Mouse (Mus musculus) neural tube, embryonic 14.5 days (tissue): Measurements from ENCODE around the gene Magi2. TPM values are rescaled to one million over a fixed set of nuclear protein-coding genes. Genes with fewer than 3 reads are reported as not detected.

Experiments used
- ATAC-seq: fragments of 200-750 bp; cut with Nextera tagmentation; 2 replicates; pipeline ENCODE4 v1.8.0; 2017; ENCODE audit warnings: low read depth, mild to moderate bottlenecking, moderate TSS enrichment, moderate library complexity
- H3K27ac ChIP-seq: fragments of 300-500 bp; sonication (generic); 2 replicates; pipeline ENCODE4 v1.5.1; 2014; ENCODE audit warnings: low read depth, mild to moderate bottlenecking, control low read depth, low read length, moderate library complexity, mixed read lengths
- H3K27me3 ChIP-seq: fragments of 300-500 bp; sonication (generic); 2 replicates; pipeline ENCODE4 v1.6.1; 2014; ENCODE audit warnings: low read length; ENCODE audit not compliant: control insufficient read depth, insufficient read depth
- H3K36me3 ChIP-seq: fragments of 300-500 bp; sonication (generic); 2 replicates; pipeline ENCODE4 v1.6.1; 2014; ENCODE audit warnings: low read length, mixed read lengths; ENCODE audit not compliant: control insufficient read depth, insufficient read depth
- H3K4me1 ChIP-seq: fragments of 300-500 bp; sonication (generic); 2 replicates; pipeline ENCODE4 v1.6.1; 2014; ENCODE audit warnings: low read length; ENCODE audit not compliant: control insufficient read depth, insufficient read depth
- H3K4me2 ChIP-seq: fragments of 300-500 bp; sonication (generic); 2 replicates; pipeline ENCODE4 v1.6.1; 2014; ENCODE audit warnings: mild to moderate bottlenecking, low read depth, low read length, control low read depth
- H3K4me3 ChIP-seq: fragments of 300-500 bp; sonication (generic); 2 replicates; pipeline ENCODE4 v1.5.1; 2014; ENCODE audit warnings: low read depth, low read length, control low read depth, mixed read lengths
- H3K9ac ChIP-seq: fragments of 300-500 bp; sonication (generic); replicated peaks from 2 replicates; pipeline ENCODE4 v1.6.1; 2014; ENCODE audit warnings: low read depth, mild to moderate bottlenecking, control low read depth, low read length, mixed read lengths
- H3K9me3 ChIP-seq: fragments of 300-500 bp; sonication (generic); 2 replicates; pipeline ENCODE4 v1.6.1; 2016; ENCODE audit warnings: low read length; ENCODE audit not compliant: control insufficient read depth
- WGBS: fragments of 180-500 bp; shearing (Covaris S2); extraction: QIAGEN DNeasy Blood & Tissue Kit; methylation state at CpG from one replicate; pipeline ENCODE4 v1.1.7; 2014; 5-methylcytosine and 5-hydroxymethylcytosine counted together
- polyA plus RNA-seq: library from polyadenylated mRNA; unstranded; fragments of >200 nt; fragmentation: Nextera tagmentation; extraction: Ambion mirVana; gene quantifications from 2 replicates; pipeline ENCODE4 v1.2.1, GENCODE M21; 2014

Gene Magi2
- polyA plus RNA-seq, 1 experiment from 2014 or later: 50.2 TPM

- Histone ChIP-seq H3K27ac (peak overlapping the region; percentile 76), H3K4me3 (peak overlapping the region; percentile 46), H3K9me3 (no peaks in the 10 kb centered on the region), H3K27me3 (no peaks in the 10 kb centered on the region), H3K36me3 (no peaks in the 10 kb centered on the region), H3K4me1 (peaks cover 5% of the 10 kb centered on the region; the same call in 1 of the 2 replicates), H3K4me2 (peak overlapping the region; percentile 66), H3K9ac (peak overlapping the region; percentile 69)
- WGBS: 1% methylated on average over 5 of the region's 5 CpGs
- ATAC-seq: peak; percentile 26; the same call in 1 of the 2 replicates
Measured at GRCm38 (mm10) chr5:19908706-19909060, 681.8 kb downstream of the Magi2 start.

GRCm38 (mm10) chr5:19909071-19909470 is 682.2 kb downstream of the Magi2 start:
- no peaks in the 10 kb centered on the region for H3K36me3 ChIP-seq
- peak overlapping the region; percentile 46 for H3K4me3 ChIP-seq
- H3K9me3 ChIP-seq: no peaks in the 10 kb centered on the region
- H3K27ac ChIP-seq: peak overlapping the region; percentile 76
- peak overlapping the region; percentile 66 for H3K4me2 ChIP-seq
- peak overlapping the region; percentile 69 for H3K9ac ChIP-seq
- WGBS: 2% methylated on average over 11 of the region's 11 CpGs
- peaks cover 5% of the 10 kb centered on the region; the same call in 1 of the 2 replicates for H3K4me1 ChIP-seq
- no peaks in the 10 kb centered on the region for H3K27me3 ChIP-seq
- peak; percentile 65 for ATAC-seq

DNA sequence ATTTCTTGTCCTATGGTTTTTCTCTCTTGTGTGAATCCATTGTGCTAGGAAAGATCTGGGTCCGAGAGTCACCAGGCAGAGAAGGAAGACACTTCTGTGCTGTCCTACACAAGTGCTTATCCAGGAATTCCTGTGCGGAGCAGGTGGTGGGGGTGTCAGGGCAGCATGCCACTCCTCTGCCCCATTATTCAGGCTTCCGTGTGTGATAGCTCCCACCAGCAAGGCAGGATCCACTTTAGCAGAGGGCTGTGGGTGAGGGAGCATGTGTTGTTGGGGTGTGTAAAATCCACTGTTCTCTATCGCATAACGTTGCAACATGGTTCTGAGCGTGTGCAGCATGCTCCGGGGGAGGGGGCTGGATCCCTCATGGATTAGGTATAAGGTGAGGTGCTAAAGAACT is 682.8 kb downstream of the Magi2 start:
- Histone ChIP-seq H3K27ac (peak overlapping the region; percentile 76), H3K9me3 (no peaks in the 10 kb centered on the region), H3K27me3 (no peaks in the 10 kb centered on the region), H3K4me2 (peak overlapping the region; percentile 66), H3K4me3 (peak overlapping the region; percentile 46), H3K4me1 (peaks cover 5% of the 10 kb centered on the region; the same call in 1 of the 2 replicates), H3K9ac (peak overlapping the region; percentile 69), H3K36me3 (no peaks in the 10 kb centered on the region)
- WGBS: 41% methylated on average over 7 of the region's 7 CpGs
- peak; percentile 30 for ATAC-seq

DNA sequence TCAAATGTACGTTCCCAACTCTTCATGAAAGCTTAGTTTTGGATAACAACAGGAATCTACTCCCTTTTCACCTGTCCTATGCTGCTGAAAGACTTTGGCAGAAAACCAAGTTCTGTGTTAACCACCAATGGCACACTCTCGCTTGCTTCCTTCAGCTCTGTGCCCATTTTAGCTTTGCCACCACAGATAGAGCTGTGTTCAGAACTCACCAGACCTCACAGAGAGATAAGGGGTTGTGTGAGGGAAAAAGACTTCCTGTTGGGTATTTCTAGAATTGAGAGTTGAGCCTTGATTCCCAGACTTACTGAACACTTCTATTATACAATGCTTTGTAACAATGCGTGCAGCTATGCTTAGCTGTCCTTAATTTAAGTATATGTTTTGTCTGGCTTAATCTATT is 705.3 kb downstream of the Magi2 start:
- Histone ChIP-seq H3K36me3 (no peaks in the 10 kb centered on the region), H3K4me2 (no peak overlapping the region), H3K27ac (no peak overlapping the region), H3K4me3 (no peak overlapping the region), H3K4me1 (no peaks in the 10 kb centered on the region), H3K9me3 (no peaks in the 10 kb centered on the region), H3K27me3 (no peaks in the 10 kb centered on the region), H3K9ac (no peak overlapping the region)
- ATAC-seq: no peak
- WGBS: 85% methylated on average over 3 of the region's 3 CpGs

DNA sequence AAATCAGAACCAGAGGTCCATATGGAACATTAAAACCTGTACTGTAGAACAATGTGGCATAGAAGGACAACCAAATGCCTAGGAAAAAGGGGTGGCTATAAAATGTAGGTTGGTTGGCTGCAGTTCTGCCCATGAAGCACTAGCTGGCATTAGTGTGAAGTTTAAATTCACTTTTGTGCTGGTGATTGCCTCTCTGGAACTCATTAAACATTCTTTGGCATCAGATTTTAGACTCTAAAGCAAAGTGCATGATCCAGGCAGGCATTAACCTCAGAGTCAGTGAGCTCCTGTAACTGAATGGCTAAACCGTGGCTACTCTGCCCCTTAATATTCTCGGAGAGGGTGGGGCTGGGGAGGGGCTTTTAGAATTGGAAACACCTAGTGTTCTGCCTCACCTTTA is 706.4 kb downstream of the Magi2 start:
- 82% methylated on average over 2 of the region's 2 CpGs for WGBS
- Histone ChIP-seq H3K9me3 (no peaks in the 10 kb centered on the region), H3K27ac (no peak overlapping the region), H3K36me3 (no peaks in the 10 kb centered on the region), H3K4me3 (no peak overlapping the region), H3K27me3 (no peaks in the 10 kb centered on the region), H3K4me2 (no peak overlapping the region), H3K4me1 (no peaks in the 10 kb centered on the region), H3K9ac (no peak overlapping the region)
- peak; percentile 46; the same call in 1 of the 2 replicates for ATAC-seq

DNA sequence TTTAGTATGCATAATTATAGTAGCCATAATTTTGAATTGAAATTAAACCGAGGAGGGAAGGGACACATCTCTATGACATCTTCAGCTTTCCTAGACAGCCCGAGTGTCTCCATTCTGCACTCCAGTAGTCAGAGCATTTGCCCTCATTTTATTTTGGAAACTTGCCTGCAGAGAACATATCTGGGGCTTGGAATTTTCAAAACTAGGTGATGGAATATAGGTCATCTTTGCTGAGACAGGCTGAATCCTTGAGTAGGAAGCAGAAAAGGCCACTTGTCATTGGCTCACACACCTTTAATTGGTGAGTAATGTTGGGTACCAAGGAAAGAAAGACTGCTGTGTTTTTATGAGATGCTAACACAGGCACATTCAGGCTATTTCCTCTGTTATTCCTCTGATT is 724.3 kb downstream of the Magi2 start:
- no peak overlapping the region for H3K4me3 ChIP-seq
- H3K9me3 ChIP-seq: no peaks in the 10 kb centered on the region
- H3K27ac ChIP-seq: no peak overlapping the region
- H3K36me3 ChIP-seq: no peaks in the 10 kb centered on the region
- H3K27me3 ChIP-seq: no peaks in the 10 kb centered on the region
- H3K4me1 ChIP-seq: no peaks in the 10 kb centered on the region
- WGBS: 88% methylated on average over 2 of the region's 2 CpGs
- ATAC-seq: no peak
- H3K9ac ChIP-seq: no peak overlapping the region
- no peak overlapping the region for H3K4me2 ChIP-seq

DNA sequence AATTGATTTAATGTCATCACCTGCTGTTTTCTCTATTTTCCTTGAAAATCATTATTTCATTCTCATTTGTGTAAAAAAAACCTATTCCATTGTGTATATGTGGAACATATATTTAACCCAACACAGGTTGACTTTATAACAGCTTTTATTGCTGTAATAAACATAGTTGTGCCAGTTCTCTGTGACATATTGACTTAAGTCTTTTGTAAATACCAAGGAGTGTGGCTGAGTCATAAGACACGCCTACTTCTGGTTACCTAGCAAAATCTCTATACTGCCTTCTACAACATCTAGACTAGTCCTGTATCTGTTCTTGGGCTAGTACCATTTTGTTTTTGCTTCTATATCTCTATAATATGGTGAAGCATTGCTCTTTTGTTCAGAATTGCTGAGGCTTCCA is 737.3 kb downstream of the Magi2 start:
- Histone ChIP-seq H3K27me3 (no peaks in the 10 kb centered on the region), H3K9me3 (no peaks in the 10 kb centered on the region), H3K4me1 (no peaks in the 10 kb centered on the region), H3K4me2 (no peak overlapping the region), H3K9ac (no peak overlapping the region), H3K36me3 (no peaks in the 10 kb centered on the region), H3K4me3 (no peak overlapping the region), H3K27ac (no peak overlapping the region)
- 93% methylated on average over 1 of the region's 1 CpGs for WGBS
- ATAC-seq: no peak

- H3K4me3 ChIP-seq: no peak overlapping the region
- no peaks in the 10 kb centered on the region for H3K4me1 ChIP-seq
- no peak for ATAC-seq
- no peaks in the 10 kb centered on the region for H3K9me3 ChIP-seq
- no peak overlapping the region for H3K9ac ChIP-seq
- WGBS: 96% methylated on average over 2 of the region's 2 CpGs
- H3K27me3 ChIP-seq: no peaks in the 10 kb centered on the region
- no peak overlapping the region for H3K4me2 ChIP-seq
- H3K36me3 ChIP-seq: no peaks in the 10 kb centered on the region
- H3K27ac ChIP-seq: no peak overlapping the region
Measured at GRCm38 (mm10) chr5:19972736-19973135, 745.9 kb downstream of the Magi2 start.

- H3K27me3 ChIP-seq: no peaks in the 10 kb centered on the region
- H3K4me3 ChIP-seq: no peak overlapping the region
- H3K27ac ChIP-seq: no peak overlapping the region
- H3K36me3 ChIP-seq: no peaks in the 10 kb centered on the region
- no peak overlapping the region for H3K9ac ChIP-seq
- no peak overlapping the region for H3K4me2 ChIP-seq
- no peaks in the 10 kb centered on the region for H3K9me3 ChIP-seq
- ATAC-seq: no peak
- 97% methylated on average over 3 of the region's 3 CpGs for WGBS
- H3K4me1 ChIP-seq: no peaks in the 10 kb centered on the region
Measured at GRCm38 (mm10) chr5:19973852-19974251, 747.0 kb downstream of the Magi2 start.
